Mouse (Mus musculus) embryo, embryonic 10 days (tissue): Measurements from ENCODE around the gene Spcs2.

Source experiments
- DNase-seq: peaks from one replicate; pipeline ENCODE4 v3.0.0-alpha.2; 2015; ENCODE audit warnings: low spot score

The Spcs2 gene

DNA sequence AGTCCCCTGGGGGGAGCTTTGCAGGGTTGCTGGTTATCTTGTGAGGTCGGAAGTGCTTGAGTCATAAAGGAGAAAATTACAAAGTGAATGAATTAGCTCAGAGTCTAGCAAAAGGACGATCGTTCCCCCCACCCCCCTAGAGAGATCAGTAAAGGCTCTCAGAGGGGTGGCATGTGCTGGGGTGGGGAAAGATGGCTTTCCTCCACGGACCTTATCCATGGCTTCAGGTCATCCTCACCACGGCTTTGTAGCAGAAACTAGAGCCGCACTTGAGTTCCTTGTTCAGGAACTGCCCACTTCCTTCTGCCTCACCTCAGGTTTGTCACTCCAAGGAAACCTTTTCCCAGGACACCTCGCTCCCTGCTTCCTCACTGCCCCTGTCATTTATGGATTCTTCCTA lies at the start of gene Spcs2:
Gene Spcs2, minus strand, starts transcription at position 101 of the 400 bp plus-strand sequence.
- DNase-seq: no peak

DNA sequence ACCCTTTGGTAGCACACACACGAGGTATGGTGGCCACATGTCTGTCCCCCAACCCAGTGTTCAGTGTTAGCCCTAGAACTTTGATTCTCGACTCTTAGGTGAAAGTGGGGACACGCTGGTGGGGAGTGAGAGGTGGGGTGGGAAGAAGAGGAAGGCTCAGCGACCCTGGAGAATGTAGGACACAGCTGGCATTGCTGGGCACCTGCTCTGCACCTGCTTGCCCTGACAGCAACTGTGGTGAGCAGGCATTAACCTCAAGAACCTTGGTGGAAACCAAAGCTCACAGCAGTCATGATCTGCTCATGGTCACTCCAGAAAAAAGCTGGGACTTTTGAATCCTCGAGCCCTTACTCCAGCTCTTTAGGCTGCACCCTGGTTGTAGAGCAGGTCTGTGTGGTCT lies 47.8 kb upstream of the Spcs2 start:
- no peak for DNase-seq

DNA sequence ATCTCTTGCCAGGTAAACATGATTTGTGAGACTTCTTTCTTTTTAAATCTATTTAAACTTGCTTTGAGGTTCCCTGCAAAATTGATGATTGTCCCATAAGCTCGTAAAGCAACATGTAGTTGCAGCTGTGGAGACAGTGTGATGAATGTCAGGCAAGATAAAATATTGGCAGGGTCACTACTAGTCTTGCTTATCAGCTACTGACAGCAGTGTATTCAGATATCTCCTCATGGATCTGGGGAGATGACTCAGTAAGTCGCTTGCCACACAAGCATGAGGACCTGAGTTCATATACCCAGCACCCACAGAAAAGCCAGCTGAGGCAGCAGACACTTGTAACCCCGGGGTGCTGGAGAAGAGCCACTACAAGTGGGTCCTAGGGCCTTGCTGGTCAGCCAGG lies 44.2 kb upstream of the Spcs2 start:
- DNase-seq: no peak

DNA sequence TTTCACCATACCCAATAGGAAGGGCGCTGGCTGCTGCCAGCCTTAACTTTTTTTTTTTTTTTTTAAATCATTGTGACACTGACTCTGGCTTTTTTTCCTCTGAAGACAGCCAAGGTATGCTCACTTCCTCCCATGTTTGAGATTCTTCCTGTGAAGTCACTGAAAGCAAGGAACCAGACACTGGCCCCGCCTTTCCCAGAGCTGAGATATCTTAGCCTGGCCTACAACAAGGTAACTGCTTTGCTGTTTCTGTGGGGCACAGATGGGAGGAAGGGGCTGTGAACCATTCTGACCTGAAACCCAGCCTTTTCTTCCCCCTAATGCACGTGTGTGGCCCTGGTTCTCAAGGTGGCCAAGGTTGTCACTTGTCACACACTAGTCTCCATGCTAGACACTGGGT lies 43.1 kb upstream of the Spcs2 start:
- DNase-seq: no peak

DNA sequence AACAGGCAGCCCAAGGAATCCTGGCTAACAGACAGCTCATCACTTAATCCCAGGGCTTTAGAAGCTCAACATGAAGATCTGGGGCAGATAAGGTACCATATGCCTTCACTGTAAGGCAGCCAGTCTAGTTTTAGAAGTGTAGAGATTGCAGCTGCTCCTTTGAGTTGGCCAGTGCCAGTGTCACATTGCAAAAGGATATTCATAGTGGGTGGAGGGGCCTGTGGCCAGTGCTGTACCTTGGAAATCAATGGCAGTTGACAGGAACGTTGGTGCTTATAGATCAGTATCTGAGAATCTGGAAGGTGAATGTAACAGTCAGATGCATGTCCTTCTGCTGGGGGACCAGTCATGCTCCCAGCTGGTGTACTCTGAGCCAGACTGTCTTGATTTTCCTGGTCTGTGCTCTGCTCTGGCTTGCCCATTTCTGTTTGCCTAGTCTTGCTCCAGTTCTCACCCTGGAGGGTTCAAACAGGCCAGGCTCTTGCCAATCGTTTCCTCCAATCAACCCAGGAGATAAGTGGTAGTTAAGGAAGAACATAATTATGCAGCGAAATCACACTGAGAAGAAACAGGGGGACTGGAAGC lies 41.3 kb upstream of the Spcs2 start:
- no peak for DNase-seq

DNA sequence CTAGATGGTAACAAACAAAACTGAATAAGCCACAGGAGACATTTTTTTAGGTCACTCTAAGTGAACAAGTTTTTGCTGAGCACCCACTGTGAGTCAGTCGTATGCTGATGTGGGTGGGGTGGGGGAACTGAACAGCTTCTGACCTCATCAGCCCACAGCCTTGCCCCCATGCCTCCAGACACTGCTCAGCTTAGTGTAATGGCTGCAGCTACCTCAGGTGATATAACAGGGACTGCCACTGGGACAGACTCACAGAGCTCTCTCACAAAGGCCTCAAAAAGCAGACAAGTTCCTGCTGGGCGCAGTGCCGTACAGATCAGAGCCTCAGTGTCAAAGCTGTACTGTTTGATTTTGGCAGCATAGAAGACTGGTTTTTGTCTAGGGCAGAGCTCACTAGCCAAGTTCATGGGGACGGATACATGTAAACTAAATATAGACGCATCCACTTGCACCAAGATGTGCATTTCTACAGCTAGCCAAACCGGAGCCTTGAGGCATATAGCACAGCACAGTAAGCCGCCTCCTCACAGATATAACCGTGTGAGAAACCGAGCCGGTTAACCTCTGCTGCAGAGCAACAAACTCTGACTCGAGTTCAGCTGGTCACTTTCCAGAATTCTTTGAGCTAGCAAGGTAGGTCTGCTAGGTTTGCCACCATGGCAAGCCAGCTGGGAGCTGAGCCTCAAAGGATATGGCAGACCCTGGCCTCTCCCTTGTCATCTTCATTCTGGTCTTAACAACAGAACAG lies 39.8 kb upstream of the Spcs2 start:
- no peak for DNase-seq

DNA sequence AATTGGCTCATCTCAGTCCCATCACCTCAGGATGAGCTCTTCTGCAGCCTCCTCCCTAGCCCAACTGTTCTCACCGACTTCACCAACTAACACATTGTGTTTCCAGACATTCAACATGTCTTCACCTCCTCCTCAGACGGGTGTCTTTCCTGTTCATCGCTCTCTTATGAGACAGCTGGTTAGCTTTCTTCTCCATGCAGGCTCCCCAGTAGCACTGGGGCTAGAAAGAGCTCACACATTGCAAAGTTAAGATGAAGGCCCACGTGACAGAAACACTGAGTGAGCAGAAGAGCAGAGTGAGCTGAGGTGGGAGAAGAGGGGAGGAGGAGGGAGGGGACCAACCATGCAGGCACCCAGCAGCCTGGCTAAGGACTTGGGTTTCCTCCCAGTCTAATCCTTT lies 38.9 kb upstream of the Spcs2 start:
- DNase-seq: no peak

DNA sequence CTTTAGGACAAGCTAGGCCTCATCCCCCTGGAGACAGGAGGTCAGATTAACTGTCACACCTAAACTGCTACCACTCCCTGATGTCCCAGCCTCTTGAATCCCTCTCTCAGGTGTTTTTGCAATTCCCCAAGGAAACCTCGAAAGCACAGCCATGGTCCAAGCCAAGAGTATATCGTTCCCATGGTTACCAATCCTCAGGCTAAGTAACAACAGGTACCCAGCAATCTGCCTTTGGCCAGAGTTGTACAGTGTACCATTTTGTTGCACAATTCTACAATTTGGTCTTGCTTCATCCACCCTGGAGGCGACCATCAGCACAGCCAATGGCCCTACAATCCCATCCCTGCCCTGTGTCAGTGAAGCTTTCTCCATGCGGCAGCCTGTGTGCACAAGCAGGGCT lies 33.6 kb upstream of the Spcs2 start:
- no peak for DNase-seq

DNA sequence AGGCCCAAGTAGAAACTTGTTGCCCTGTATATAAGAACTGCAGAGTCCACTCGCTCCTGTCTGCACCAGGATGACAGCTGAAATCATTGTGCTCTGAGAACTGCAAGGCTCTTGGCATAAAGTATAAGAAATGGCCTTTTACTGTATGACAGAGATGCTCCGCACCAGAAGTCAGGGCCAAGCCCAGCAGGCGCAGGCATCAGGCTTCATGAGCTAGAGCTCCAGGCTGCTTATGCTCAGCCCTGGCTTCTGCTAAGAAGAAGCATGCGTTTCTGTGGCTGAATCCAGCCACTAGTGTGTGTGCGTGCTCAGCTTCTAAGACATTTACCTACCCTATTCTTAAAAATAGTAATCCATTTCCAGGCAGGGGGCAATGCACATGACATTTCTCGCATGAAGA lies 31.2 kb upstream of the Spcs2 start:
- no peak for DNase-seq

DNA sequence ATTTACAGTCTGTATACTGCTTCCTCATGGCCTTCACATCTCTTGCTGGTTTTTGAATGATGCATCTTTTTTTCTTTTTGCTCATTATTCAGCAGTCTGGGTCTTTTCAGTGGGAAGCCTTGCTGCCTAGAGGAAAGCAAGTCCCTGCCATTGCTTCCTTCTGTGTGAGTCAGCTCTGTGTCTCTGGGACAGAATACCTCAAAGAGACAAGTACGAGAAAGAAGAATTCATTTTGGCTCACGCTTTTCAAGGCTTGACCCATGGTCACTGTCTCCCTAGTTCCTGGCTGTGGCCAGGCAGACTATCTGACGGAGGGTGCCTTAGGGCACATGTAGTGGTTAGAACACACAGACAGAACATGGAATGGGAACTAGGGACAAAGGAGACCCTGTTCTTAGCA lies 30.7 kb upstream of the Spcs2 start:
- no peak for DNase-seq

DNA sequence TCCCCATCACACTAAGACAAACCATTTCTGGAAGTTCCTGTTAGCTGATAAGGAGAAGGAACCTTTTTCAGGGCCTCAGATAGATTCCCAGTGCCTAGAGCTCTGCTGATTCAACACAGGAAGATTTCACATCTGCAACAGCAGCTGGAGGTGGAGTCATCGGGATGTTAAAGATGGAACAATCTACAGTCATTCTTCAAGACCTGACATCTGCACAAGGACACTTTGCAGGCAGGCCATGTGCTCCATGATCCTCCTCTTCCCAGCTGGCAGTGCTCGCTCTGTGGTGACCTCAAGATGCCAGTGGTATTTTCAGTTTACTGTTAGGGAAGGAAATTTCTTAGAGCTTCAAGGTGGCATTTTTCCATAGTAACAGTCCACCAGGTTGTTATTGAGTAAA lies 29.1 kb upstream of the Spcs2 start:
- no peak for DNase-seq

DNA sequence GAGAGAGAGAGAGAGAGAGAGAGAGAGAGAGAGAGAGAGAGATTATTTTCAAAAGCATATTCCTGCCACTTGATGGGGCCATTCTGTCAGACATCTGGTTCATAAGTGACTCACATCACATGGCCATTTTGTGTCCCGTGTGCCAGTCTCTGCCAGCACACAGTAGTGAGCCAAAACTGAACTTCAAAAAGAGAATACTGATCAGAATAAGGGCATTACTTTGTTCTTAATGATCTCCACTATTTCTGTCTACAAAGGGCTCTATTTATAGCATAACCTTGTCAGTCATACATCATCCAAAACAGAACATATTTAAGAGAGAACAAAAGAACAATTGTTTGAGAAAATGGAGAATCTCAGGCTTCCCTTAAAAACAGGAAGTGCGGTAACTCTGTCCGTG lies 28.2 kb upstream of the Spcs2 start:
- DNase-seq: no peak

DNA sequence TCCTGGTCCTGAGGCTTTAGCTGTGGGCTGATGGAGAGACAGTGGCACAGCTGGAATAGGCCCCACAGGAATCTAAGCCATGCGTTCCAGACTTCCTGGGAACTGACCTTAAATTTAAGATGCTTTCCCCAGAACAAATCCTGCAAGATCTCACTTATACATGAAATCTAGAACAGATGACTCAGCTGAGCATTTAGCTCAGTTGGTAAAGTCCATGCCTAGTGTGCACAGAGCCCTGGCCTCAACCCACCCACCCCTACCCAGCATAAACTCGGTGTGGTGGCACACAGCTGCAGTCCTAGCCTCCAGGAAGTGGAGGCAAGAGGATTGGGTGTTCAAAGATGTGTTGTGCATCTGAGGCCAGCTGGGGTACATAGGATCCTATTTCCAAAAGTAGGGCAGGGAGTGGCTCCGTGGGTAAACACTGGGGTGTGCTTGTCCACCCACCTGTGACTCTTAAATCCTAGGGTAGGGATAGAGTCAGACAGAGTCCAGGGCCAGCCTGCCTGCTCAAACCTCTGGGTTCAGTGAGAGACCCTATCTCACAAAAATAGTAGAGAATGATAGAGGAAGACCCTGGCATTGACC lies 27.0 kb upstream of the Spcs2 start:
- DNase-seq: no peak

DNA sequence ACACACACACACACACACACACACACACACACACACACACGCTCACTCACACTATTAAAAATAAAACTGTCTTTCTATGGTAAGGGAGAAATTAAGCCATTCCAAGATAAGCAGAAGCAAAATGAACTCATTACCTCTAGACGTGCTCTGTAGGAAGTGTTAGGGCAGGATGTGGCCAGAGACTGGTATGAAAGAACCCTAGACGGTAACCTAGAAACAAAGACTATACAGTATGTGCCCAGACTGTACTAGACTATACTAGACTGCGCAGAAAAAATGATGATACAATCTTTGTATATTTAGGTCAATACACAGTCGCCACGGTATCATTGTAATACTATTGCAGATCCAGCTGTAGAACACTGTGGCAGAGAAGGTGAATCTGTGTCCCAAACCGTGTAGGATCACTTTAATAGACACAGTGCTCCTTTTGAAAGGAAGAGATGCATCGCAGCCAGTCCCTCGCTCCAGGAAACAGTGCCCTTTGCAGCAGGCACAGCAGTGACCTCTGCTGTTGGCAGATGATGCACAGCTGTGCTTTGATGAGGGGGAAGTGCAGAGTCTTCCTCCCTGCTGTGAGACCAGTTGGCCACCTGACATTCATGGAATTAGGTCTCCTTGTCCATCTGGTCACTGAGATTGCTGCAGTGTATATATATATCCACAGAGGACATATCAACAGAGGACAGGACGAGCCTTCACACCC lies 26.1 kb upstream of the Spcs2 start:
- DNase-seq: peak; percentile 55

DNA sequence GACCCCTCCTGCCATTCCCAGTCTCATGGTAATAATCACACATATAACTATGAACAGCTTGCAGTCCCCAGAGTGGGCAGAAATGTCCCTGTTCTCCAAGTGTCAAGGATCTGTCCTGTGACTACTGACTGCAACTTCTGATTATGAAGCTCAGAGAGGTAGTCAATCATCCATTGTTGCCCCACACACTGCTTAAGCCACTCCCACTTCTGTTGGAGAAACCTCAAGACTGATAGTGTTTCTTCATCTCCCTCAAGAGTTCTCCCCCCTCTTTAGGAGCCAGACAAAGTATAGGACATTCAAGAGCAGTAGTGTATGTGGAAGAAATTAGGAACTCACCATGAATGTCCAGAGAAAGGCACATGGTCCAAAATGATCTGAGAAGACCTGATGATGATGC lies 24.5 kb upstream of the Spcs2 start:
- no peak for DNase-seq

DNA sequence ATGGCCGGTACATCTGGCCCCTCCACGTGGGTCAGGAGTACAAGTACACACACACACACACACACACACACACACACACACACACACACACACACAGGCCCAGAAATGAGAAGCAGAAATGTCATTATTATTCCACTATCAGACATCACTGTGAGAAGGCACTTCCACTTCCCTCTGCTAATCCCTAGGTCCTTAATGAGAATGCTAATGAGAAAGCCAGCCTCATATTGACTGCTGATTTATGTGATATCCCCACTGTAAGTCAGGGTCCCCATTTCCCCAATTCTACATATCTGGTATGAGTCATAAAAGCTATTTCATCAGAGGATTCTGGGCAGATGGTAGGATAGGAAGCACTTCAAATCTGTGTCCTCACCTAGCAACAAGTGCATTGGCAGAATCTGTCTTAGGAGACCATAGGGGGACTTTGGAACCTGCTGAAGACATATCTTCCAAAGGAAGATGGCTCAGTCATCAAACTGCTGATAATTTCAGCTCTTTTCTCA lies 24.0 kb upstream of the Spcs2 start:
- no peak for DNase-seq

DNA sequence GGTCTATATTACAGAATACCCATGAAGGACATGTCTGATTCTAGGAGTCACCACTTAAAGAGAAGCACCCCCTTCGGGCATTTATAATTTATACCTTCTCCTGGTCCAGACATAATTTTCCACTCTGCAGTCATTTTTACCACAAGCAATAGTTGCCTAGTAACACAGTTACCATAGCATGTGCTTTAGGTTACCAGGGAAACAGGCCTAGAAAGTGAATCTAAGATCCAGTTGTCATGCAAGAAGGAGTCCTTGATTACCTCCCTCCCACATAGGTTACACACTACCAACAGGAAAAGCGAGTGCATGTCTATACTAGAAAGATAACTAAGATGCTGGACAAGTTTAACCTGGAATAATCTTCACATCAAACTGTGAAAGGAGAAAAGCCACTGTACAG lies 15.0 kb upstream of the Spcs2 start:
- no peak for DNase-seq

DNA sequence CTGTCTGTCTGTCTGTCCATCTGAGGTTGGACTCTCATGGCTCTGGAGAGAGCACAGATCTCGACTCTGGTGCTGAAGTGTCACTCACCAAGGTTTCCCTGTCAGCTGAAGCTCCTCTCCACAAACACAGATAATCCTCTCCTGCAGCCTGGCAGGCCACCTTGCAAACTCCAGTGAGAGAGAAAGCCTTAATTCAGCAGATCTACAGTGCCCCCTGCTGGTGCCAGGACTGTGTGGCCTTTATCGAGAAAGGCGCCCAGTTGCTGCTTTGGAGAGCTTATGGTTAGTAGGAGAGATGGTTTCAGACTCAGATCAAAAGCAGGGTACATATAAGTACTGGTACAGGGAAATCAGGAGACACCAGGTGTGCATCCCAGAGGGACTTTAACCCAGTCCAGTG lies 13.1 kb upstream of the Spcs2 start:
- DNase-seq: peak; percentile 93

DNA sequence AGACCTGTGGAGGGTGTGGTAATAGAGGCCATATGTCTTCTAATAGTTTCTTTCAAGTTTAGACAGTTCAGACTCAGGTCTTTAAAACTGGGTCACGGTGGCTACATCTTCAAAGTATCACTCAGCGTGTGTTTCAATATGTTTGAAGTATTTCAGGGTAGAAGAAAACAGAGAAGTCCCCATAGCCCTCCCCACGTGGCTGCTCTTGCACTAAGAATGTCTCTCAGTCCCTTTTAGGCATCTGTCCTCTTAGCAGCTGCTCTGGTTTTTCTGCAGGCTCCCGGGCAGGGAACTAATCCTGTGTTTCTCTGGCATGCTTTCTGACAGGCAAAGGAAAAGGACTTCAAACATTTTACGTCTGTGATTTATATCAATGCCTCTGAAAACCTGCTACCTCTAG lies 12.6 kb upstream of the Spcs2 start:
- DNase-seq: no peak

DNA sequence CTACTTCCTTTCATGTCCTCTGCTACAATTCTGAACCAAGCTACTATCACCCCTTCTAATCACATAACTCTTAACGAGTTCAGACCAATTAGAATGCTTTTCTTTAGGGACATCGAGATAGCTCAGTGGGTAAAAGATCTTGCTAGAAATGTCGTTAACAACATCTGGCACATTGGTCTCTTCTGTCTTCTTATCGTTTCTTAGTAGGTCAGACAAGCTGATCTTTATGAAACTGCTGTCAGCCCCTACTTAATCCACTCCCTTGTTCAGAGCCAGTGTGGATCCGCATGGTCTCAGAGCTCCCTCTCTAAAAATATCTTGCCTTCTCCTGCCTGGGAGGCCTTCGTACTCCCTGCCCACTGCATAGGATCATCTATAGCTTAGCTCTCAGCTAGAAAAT lies 10.7 kb upstream of the Spcs2 start:
- DNase-seq: no peak

DNA sequence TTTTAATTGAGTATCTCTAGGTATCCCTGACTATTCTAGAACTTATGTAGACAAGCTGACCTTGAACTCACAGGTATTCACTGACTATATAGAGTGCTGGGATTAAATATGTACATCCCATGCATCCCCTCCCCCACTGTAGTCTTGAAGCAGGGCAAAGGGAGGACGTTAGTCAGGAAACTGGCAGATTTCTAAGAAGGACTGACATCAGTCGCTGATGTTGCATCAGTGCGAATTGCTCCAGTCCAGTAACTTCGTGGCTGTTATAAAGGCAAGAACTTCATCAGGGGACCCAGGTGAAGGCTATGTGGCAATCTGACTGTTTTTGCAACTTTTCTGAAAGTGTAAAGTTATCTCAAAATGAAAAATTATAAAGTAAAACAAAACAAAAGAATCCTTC lies 6.0 kb upstream of the Spcs2 start:
- DNase-seq: no peak

DNA sequence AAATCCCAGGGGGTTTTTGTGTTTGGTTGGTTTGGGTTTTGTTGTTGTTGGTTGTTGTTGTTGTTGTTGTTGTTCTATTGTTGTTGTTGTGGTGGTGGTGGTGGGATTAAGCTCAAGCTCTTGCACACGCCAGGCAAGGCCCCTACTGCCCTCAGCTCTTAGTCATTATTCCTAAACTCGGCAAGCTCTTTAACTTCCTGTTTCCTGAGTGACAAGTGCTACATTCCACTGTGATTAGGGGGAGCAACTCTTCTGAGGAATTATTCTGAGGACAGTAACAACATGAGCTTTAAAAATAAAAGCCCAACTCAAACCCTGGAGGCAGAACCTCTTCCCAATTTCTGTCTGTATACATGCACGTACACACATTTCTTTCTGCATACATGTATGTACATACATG lies 2.0 kb upstream of the Spcs2 start:
- peak; percentile 13 for DNase-seq
